Mouse (Mus musculus) heart, embryonic 15.5 days (tissue): Measurements from ENCODE around the gene Ikzf4. TPM values are rescaled to one million over a fixed set of nuclear protein-coding genes. Genes with fewer than 3 reads are reported as not detected.

Source experiments
- ATAC-seq: fragments of 200-750 bp; cut with Nextera tagmentation; replicated peaks from 2 replicates; pipeline ENCODE4 v1.8.0; 2017; ENCODE audit warnings: low read depth, moderate TSS enrichment; ENCODE audit not compliant: insufficient number of reproducible peaks, insufficient read depth, low FRiP score
- H3K27ac ChIP-seq: fragments of 300-500 bp; sonication (generic); 2 replicates; pipeline ENCODE4 v1.5.1; 2015; ENCODE audit warnings: mild to moderate bottlenecking, inconsistent platforms
- H3K27me3 ChIP-seq: fragments of 300-500 bp; sonication (generic); 2 replicates; pipeline ENCODE4 v1.6.1; 2015; ENCODE audit warnings: inconsistent platforms
- H3K36me3 ChIP-seq: fragments of 300-500 bp; sonication (generic); 2 replicates; pipeline ENCODE4 v1.6.1; 2015; ENCODE audit warnings: mild to moderate bottlenecking, inconsistent platforms
- H3K4me1 ChIP-seq: fragments of 300-500 bp; sonication (generic); replicated peaks from 2 replicates; pipeline ENCODE4 v1.6.1; 2015; ENCODE audit warnings: inconsistent platforms
- H3K4me2 ChIP-seq: fragments of 300-500 bp; sonication (generic); 2 replicates; pipeline ENCODE4 v1.6.1; 2015; ENCODE audit warnings: inconsistent platforms, mild to moderate bottlenecking, moderate library complexity
- H3K4me3 ChIP-seq: fragments of 300-500 bp; sonication (generic); 2 replicates; pipeline ENCODE4 v1.5.1; 2015; ENCODE audit warnings: mild to moderate bottlenecking, inconsistent platforms
- H3K9ac ChIP-seq: fragments of 300-500 bp; sonication (generic); 2 replicates; pipeline ENCODE4 v1.6.1; 2015; ENCODE audit warnings: mild to moderate bottlenecking, inconsistent platforms
- H3K9me3 ChIP-seq: fragments of 300-500 bp; sonication (generic); replicated peaks from 2 replicates; pipeline ENCODE4 v1.6.1; 2016; ENCODE audit warnings: inconsistent platforms
- WGBS: fragments of 180-500 bp; shearing (Covaris S2); methylation state at CpG from one replicate; pipeline ENCODE4 v1.1.7; 2015; ENCODE audit warnings: mixed read lengths; 5-methylcytosine and 5-hydroxymethylcytosine counted together
- polyA plus RNA-seq: library from polyadenylated mRNA; unstranded; fragments of >200 nt; fragmentation: Nextera tagmentation; extraction: Ambion mirVana; gene quantifications from 2 replicates; pipeline ENCODE4 v1.2.1, GENCODE M21; 2015

The Ikzf4 gene
- polyA plus RNA-seq: 1.3 and 1.4 TPM in 2 replicates

GRCm38 (mm10) chr10:128645111-128646011 lies at the start of gene Ikzf4:
TSS of gene Ikzf4 (minus strand) at chr10:128645991.
- 4% methylated on average over 36 of the region's 36 CpGs for WGBS
- Histone ChIP-seq H3K4me1 (peaks cover 22% of the 10 kb centered on the region), H3K9me3 (no peaks in the 10 kb centered on the region), H3K4me2 (peak within 1 kb of the TSS; percentile 92), H3K36me3 (no peaks in the 10 kb centered on the region), H3K9ac (peak within 1 kb of the TSS; percentile 61), H3K27ac (peak within 1 kb of the TSS; percentile 42), H3K4me3 (peak within 1 kb of the TSS; percentile 61), H3K27me3 (no peaks in the 10 kb centered on the region)
- ATAC-seq: peak; percentile 68

GRCm38 (mm10) chr10:128695411-128695991 lies 49.7 kb upstream of the Ikzf4 start:
- peak overlapping the region; percentile 99 for H3K27ac ChIP-seq
- peak overlapping the region; percentile 95 for H3K4me3 ChIP-seq
- peaks cover 24% of the 10 kb centered on the region for H3K4me1 ChIP-seq
- H3K27me3 ChIP-seq: no peaks in the 10 kb centered on the region
- WGBS: under 1% methylated on average over 22 of the region's 22 CpGs
- no peaks in the 10 kb centered on the region for H3K9me3 ChIP-seq
- peak overlapping the region; percentile 73 for H3K4me2 ChIP-seq
- H3K36me3 ChIP-seq: peaks cover 15% of the 10 kb centered on the region
- no peak for ATAC-seq
- peak overlapping the region; percentile 93 for H3K9ac ChIP-seq

GRCm38 (mm10) chr10:128674469-128675008 lies 28.7 kb upstream of the Ikzf4 start:
- Histone ChIP-seq H3K9me3 (no peaks in the 10 kb centered on the region), H3K27ac (peak overlapping the region; percentile 49), H3K4me3 (peak overlapping the region; percentile 70), H3K9ac (peak overlapping the region; percentile 58), H3K36me3 (peaks cover 5% of the 10 kb centered on the region), H3K27me3 (no peaks in the 10 kb centered on the region), H3K4me2 (peak overlapping the region; percentile 86), H3K4me1 (peaks cover 8% of the 10 kb centered on the region)
- WGBS: 1% methylated on average over 9 of the region's 9 CpGs
- no peak for ATAC-seq

- Histone ChIP-seq H3K4me3 (peak within 1 kb of the TSS; percentile 70), H3K9ac (peak within 1 kb of the TSS; percentile 58), H3K9me3 (no peaks in the 10 kb centered on the region), H3K4me2 (peak within 1 kb of the TSS; percentile 86), H3K4me1 (peaks cover 13% of the 10 kb centered on the region), H3K27ac (peak within 1 kb of the TSS; percentile 49), H3K36me3 (no peaks in the 10 kb centered on the region), H3K27me3 (no peaks in the 10 kb centered on the region)
- WGBS: under 1% methylated on average over 56 of the region's 60 CpGs
- peak; percentile 93 for ATAC-seq
Measured at GRCm38 (mm10) chr10:128673763-128674468, 28.1 kb upstream of the Ikzf4 start, which contains the start of gene Suox. TSS of gene Suox (minus strand) at chr10:128674073.

GRCm38 (mm10) chr10:128671148-128671547 lies 25.4 kb upstream of the Ikzf4 start:
- H3K9ac ChIP-seq: no peak overlapping the region
- ATAC-seq: no peak
- 92% methylated on average over 9 of the region's 9 CpGs for WGBS
- H3K9me3 ChIP-seq: no peaks in the 10 kb centered on the region
- no peak overlapping the region for H3K27ac ChIP-seq
- no peak overlapping the region for H3K4me3 ChIP-seq
- H3K4me1 ChIP-seq: peaks cover 16% of the 10 kb centered on the region
- H3K27me3 ChIP-seq: no peaks in the 10 kb centered on the region
- H3K36me3 ChIP-seq: no peaks in the 10 kb centered on the region
- no peak overlapping the region for H3K4me2 ChIP-seq

GRCm38 (mm10) chr10:128668790-128669672 lies 23.2 kb upstream of the Ikzf4 start:
- peak; percentile 48; the same call in 1 of the 2 replicates for ATAC-seq

GRCm38 (mm10) chr10:128665806-128666205 lies 20.0 kb upstream of the Ikzf4 start:
- no peaks in the 10 kb centered on the region for H3K9me3 ChIP-seq
- ATAC-seq: no peak
- no peaks in the 10 kb centered on the region for H3K36me3 ChIP-seq
- peaks cover 9% of the 10 kb centered on the region; the same call in 1 of the 2 replicates for H3K4me1 ChIP-seq
- no peaks in the 10 kb centered on the region for H3K27me3 ChIP-seq
- no peak overlapping the region for H3K9ac ChIP-seq
- 96% methylated on average over 2 of the region's 2 CpGs for WGBS
- no peak overlapping the region for H3K27ac ChIP-seq
- H3K4me2 ChIP-seq: no peak overlapping the region
- no peak overlapping the region for H3K4me3 ChIP-seq

More at GRCm38 (mm10) chr10:128668790-128669672, 23.2 kb upstream of the Ikzf4 start:
- Histone ChIP-seq H3K4me2 (peak overlapping the region; percentile 91), H3K9me3 (no peaks in the 10 kb centered on the region), H3K27me3 (no peaks in the 10 kb centered on the region), H3K4me1 (peaks cover 15% of the 10 kb centered on the region), H3K9ac (peak overlapping the region; percentile 69), H3K4me3 (peak overlapping the region; percentile 77), H3K36me3 (no peaks in the 10 kb centered on the region), H3K27ac (peak overlapping the region; percentile 28; the same call in 1 of the 2 replicates)
- under 1% methylated on average over 42 of the region's 42 CpGs for WGBS

- Histone ChIP-seq H3K27me3 (no peaks in the 10 kb centered on the region), H3K4me2 (no peak overlapping the region), H3K27ac (no peak overlapping the region), H3K9ac (no peak overlapping the region), H3K9me3 (no peaks in the 10 kb centered on the region), H3K4me1 (peaks cover 9% of the 10 kb centered on the region; the same call in 1 of the 2 replicates), H3K36me3 (no peaks in the 10 kb centered on the region), H3K4me3 (no peak overlapping the region)
- 66% methylated on average over 3 of the region's 3 CpGs for WGBS
- no peak for ATAC-seq
Measured at GRCm38 (mm10) chr10:128665307-128665706, 19.5 kb upstream of the Ikzf4 start.

GRCm38 (mm10) chr10:128664808-128665207 lies 19.0 kb upstream of the Ikzf4 start:
- Histone ChIP-seq H3K27ac (no peak overlapping the region), H3K9ac (no peak overlapping the region), H3K9me3 (no peaks in the 10 kb centered on the region), H3K4me1 (peaks cover 9% of the 10 kb centered on the region; the same call in 1 of the 2 replicates), H3K4me2 (no peak overlapping the region), H3K4me3 (no peak overlapping the region), H3K27me3 (no peaks in the 10 kb centered on the region), H3K36me3 (no peaks in the 10 kb centered on the region)
- WGBS: 60% methylated on average over 3 of the region's 3 CpGs
- ATAC-seq: no peak
